Mouse (Mus musculus) stomach, embryonic 14.5 days (tissue): ENCODE measurements around the gene Ccl7. TPM values are rescaled to one million over a fixed set of nuclear protein-coding genes. Genes with fewer than 3 reads are reported as not detected.

Source experiments
- ATAC-seq: fragments of 200-750 bp; cut with Nextera tagmentation; 2 replicates; pipeline ENCODE4 v1.8.0; 2017; ENCODE audit warnings: low read depth, moderate TSS enrichment; ENCODE audit not compliant: insufficient number of reproducible peaks, insufficient read depth, low FRiP score
- H3K27ac ChIP-seq: fragments of 300-500 bp; sonication (generic); 2 replicates; pipeline ENCODE4 v1.5.1; 2014; ENCODE audit warnings: mild to moderate bottlenecking, low read length, moderate library complexity, mixed read lengths
- H3K27me3 ChIP-seq: fragments of 300-500 bp; sonication (generic); 2 replicates; pipeline ENCODE4 v1.6.1; 2014; ENCODE audit warnings: low read length, control low read depth, mixed read lengths; ENCODE audit not compliant: control insufficient read depth, insufficient read depth
- H3K36me3 ChIP-seq: fragments of 300-500 bp; sonication (generic); 2 replicates; pipeline ENCODE4 v1.6.1; 2014; ENCODE audit warnings: mild to moderate bottlenecking, control low read depth, low read length, moderate library complexity, mixed read lengths; ENCODE audit not compliant: control insufficient read depth, insufficient read depth
- H3K4me1 ChIP-seq: fragments of 300-500 bp; sonication (generic); 2 replicates; pipeline ENCODE4 v1.6.1; 2014; ENCODE audit warnings: low read length, control low read depth, mixed read lengths; ENCODE audit not compliant: control insufficient read depth, insufficient read depth
- H3K4me2 ChIP-seq: fragments of 300-500 bp; sonication (generic); replicated peaks from 2 replicates; pipeline ENCODE4 v1.6.1; 2014; ENCODE audit warnings: low read depth, low read length, control low read depth
- H3K4me3 ChIP-seq: fragments of 300-500 bp; sonication (generic); 2 replicates; pipeline ENCODE4 v1.5.1; 2014; ENCODE audit warnings: low read depth, low read length, control low read depth
- H3K9ac ChIP-seq: fragments of 300-500 bp; sonication (generic); replicated peaks from 2 replicates; pipeline ENCODE4 v1.6.1; 2014; ENCODE audit warnings: low read depth, mild to moderate bottlenecking, control low read depth, low read length, moderate library complexity, mixed read lengths
- H3K9me3 ChIP-seq: fragments of 300-500 bp; sonication (generic); 2 replicates; pipeline ENCODE4 v1.6.1; 2016; ENCODE audit warnings: low read depth, low read length, control low read depth; ENCODE audit not compliant: control insufficient read depth
- WGBS: fragments of 180-500 bp; shearing (Covaris S2); extraction: QIAGEN DNeasy Blood & Tissue Kit; methylation state at CpG from one replicate; pipeline ENCODE4 v1.1.7; 2014; 5-methylcytosine and 5-hydroxymethylcytosine counted together
- polyA plus RNA-seq: library from polyadenylated mRNA; unstranded; fragments of >200 nt; fragmentation: Nextera tagmentation; extraction: Ambion mirVana; gene quantifications from 2 replicates; pipeline ENCODE4 v1.2.1, GENCODE M21; 2014

Ccl7 gene
- polyA plus RNA-seq, 1 experiment from 2014 or later, result 1.2 TPM

DNA sequence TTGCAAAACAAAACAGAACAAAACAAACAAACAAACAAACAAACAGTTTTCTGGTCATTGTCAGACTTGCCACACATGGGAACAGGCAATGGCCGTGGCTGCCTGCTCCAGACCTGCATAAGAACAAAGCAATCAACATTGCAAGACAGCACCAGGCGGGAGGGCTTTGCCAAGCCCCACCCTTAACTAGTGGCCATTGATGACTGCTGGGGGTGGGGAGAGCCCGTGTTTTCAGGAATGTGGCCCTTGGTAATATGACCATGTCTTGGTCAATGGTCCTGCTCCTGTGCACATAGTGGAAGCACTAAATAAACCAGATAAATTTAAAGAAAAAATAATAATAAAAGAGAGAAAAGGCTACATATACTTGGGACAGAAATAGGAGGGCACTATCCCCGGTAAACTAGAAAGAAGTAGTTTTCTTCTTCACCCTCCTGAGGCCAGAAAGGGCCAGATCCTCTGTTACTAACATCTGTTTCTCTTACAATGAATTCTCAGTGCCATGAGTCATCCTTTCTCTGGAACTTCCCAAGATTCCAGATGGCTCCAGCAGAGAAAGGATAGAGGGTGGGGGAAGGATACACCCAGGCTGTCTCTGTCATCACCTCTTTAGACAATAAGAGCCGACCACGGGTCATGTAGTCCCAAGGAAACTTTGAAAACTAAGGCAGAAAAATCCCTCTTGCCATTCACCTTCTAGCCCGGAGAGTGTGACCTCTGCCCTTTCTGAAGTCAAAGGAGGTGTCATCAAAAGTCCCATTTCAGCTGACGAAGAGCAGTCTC lies 33.9 kb upstream of the Ccl7 start:
- H3K4me3 ChIP-seq, result no peak overlapping the region
- H3K9ac ChIP-seq, result no peak overlapping the region
- no peaks in the 10 kb centered on the region for H3K9me3 ChIP-seq
- no peak for ATAC-seq
- WGBS, result 57% methylated on average over 8 of the region's 8 CpGs
- no peaks in the 10 kb centered on the region for H3K36me3 ChIP-seq
- no peaks in the 10 kb centered on the region for H3K4me1 ChIP-seq
- no peak overlapping the region for H3K27ac ChIP-seq
- H3K4me2 ChIP-seq, result no peak overlapping the region
- H3K27me3 ChIP-seq, result no peaks in the 10 kb centered on the region

GRCm38 (mm10) chr11:82013756-82014155 lies 31.8 kb upstream of the Ccl7 start:
- no peaks in the 10 kb centered on the region for H3K36me3 ChIP-seq

DNA sequence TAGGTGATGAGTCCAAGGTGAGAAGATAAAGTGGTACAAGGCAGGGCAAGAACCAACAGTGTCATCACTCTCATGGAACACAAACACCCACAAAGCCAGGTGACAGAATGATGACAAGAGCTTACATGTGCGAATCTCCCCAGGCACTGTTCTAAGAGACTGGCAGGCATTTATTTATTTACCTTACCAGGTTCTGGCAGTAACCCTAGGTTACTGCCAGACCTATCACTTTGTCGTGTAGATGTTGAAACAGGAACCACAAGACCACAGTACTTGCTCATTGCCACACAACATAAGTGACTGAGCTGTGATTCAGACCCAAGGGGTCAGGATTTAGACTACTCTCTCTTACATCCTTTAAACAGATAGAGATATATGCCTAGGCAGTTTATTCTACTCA lies 30.4 kb upstream of the Ccl7 start:
- Histone ChIP-seq H3K9ac (no peak overlapping the region), H3K27ac (no peak overlapping the region), H3K9me3 (no peaks in the 10 kb centered on the region), H3K4me1 (no peaks in the 10 kb centered on the region), H3K4me2 (no peak overlapping the region), H3K36me3 (no peaks in the 10 kb centered on the region), H3K27me3 (no peaks in the 10 kb centered on the region), H3K4me3 (no peak overlapping the region)
- no peak for ATAC-seq
- 46% methylated on average over 2 of the region's 2 CpGs for WGBS

More at GRCm38 (mm10) chr11:82013756-82014155, 31.8 kb upstream of the Ccl7 start:
- no peaks in the 10 kb centered on the region for H3K9me3 ChIP-seq
- WGBS, result 10% methylated on average over 1 of the region's 1 CpGs
- no peak overlapping the region for H3K9ac ChIP-seq
- H3K4me1 ChIP-seq, result no peaks in the 10 kb centered on the region
- H3K27me3 ChIP-seq, result no peaks in the 10 kb centered on the region
- no peak overlapping the region for H3K4me2 ChIP-seq
- no peak overlapping the region for H3K27ac ChIP-seq
- no peak for ATAC-seq
- no peak overlapping the region for H3K4me3 ChIP-seq

DNA sequence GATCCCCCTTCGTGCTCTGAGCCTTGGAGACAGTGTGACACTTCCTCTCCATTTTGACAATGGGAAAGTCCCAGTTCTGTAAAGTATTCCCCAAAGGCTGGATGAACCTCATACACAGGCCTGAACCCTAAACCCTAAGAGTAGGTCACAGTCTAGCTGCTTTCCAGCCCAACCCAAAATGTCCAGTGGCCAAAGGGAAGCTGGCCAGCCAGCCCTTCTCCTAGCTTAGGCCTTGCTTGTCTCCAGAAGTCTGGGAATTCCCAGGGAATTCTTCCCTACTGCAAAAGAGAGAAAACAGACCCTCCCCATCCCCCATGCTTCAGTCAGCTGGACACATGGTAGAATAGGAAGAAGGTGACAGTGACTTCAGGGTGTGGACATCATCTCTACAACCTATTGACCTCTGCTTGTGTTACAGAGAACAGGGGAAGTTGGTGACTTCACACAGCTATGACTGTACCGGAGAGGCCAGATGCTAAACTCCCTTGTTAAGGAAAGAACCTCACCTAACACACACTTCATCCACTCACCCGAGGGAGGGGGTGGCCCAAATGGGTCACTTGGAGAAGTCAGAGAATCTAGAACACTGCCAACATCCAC lies 29.2 kb upstream of the Ccl7 start:
- no peaks in the 10 kb centered on the region for H3K27me3 ChIP-seq
- H3K4me2 ChIP-seq, result no peak overlapping the region
- no peak overlapping the region for H3K4me3 ChIP-seq
- H3K4me1 ChIP-seq, result no peaks in the 10 kb centered on the region
- H3K9me3 ChIP-seq, result no peaks in the 10 kb centered on the region
- H3K27ac ChIP-seq, result no peak overlapping the region
- H3K9ac ChIP-seq, result no peak overlapping the region
- ATAC-seq, result no peak
- no peaks in the 10 kb centered on the region for H3K36me3 ChIP-seq
- 72% methylated on average over 3 of the region's 3 CpGs for whole genome bisulfite sequencing

DNA sequence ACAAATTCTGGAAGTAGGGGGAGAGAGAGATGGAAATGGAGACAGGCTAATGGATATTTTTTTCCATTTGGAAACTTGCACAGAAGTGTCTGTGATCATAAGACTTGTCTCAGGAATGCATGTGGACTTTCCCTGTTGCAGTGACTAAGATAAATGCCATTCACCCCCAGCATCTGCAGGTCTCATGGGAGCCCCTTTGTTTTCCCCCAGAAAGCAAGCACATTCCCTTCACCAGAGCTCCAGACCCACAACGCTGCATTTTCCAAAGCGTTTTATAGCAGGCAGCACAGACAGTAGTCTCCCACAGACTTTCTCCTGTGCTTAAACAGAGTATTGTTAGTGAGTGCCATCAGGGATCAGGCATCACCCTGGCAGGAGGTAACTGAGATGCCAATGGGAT lies 26.1 kb upstream of the Ccl7 start:
- Histone ChIP-seq H3K36me3 (no peaks in the 10 kb centered on the region), H3K27me3 (no peaks in the 10 kb centered on the region), H3K4me3 (no peak overlapping the region), H3K4me2 (no peak overlapping the region), H3K9me3 (no peaks in the 10 kb centered on the region), H3K9ac (no peak overlapping the region), H3K27ac (no peak overlapping the region), H3K4me1 (no peaks in the 10 kb centered on the region)
- 46% methylated on average over 2 of the region's 2 CpGs for WGBS
- ATAC-seq, result no peak

DNA sequence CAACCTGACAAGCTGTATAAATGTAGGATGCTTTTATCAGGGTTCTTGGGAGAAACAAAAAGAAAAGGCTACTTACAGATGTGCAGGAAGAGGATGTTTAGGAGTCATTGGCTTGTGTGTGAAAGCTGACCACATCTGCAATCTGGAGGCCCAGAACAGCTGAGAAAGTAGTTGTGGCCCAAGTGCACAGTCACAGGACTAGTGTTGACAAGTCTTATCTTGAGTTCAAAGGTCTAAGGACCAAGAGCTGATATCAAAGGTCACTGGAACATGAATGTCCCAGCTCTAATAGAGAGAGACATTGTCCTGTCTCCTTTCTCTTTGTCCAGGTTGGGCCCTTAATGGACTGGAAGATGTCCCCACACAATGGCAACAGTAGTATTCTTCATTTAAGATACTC lies 25.7 kb upstream of the Ccl7 start:
- Histone ChIP-seq H3K4me1 (no peaks in the 10 kb centered on the region), H3K9me3 (no peaks in the 10 kb centered on the region), H3K36me3 (no peaks in the 10 kb centered on the region), H3K4me2 (no peak overlapping the region), H3K27ac (no peak overlapping the region), H3K27me3 (no peaks in the 10 kb centered on the region), H3K4me3 (no peak overlapping the region), H3K9ac (no peak overlapping the region)
- ATAC-seq, result no peak

GRCm38 (mm10) chr11:82021406-82021805 lies 24.1 kb upstream of the Ccl7 start:
- Histone ChIP-seq H3K27me3 (no peaks in the 10 kb centered on the region), H3K36me3 (no peaks in the 10 kb centered on the region), H3K4me3 (no peak overlapping the region), H3K4me1 (no peaks in the 10 kb centered on the region), H3K27ac (no peak overlapping the region), H3K9ac (no peak overlapping the region), H3K4me2 (no peak overlapping the region), H3K9me3 (no peaks in the 10 kb centered on the region)
- no peak for ATAC-seq
- WGBS, result 39% methylated on average over 3 of the region's 3 CpGs

GRCm38 (mm10) chr11:82022504-82023056 lies 22.9 kb upstream of the Ccl7 start:
- 92% methylated on average over 6 of the region's 6 CpGs for WGBS
- ATAC-seq, result no peak

More at GRCm38 (mm10) chr11:82022504-82023056, 22.9 kb upstream of the Ccl7 start:
- H3K27ac ChIP-seq, result no peak overlapping the region
- H3K9me3 ChIP-seq, result no peaks in the 10 kb centered on the region
- no peaks in the 10 kb centered on the region for H3K36me3 ChIP-seq
- H3K4me2 ChIP-seq, result no peak overlapping the region
- no peaks in the 10 kb centered on the region for H3K4me1 ChIP-seq
- H3K27me3 ChIP-seq, result no peaks in the 10 kb centered on the region
- no peak overlapping the region for H3K9ac ChIP-seq
- no peak overlapping the region for H3K4me3 ChIP-seq
